Mouse (Mus musculus) embryo, embryonic 10.5 days (tissue): ENCODE results near the gene Pla2g4b.
A peak's percentile ranks its signal among the peaks of the same experiment; 100 is the strongest.

Experiments used
- DNase-seq: peaks from one replicate; pipeline ENCODE4 v3.0.0-alpha.2; 2015; ENCODE audit warnings: low spot score

Gene Pla2g4b

GRCm38 (mm10) chr2:120032726-120033467, at the start of gene Pla2g4b:
Gene Pla2g4b (plus strand): TSS chr2:120033417.
- DNase-seq, result no peak

GRCm38 (mm10) chr2:119985871-119986270, 47.3 kb upstream of the Pla2g4b start:
- no peak for DNase-seq

GRCm38 (mm10) chr2:119986369-119986768, 46.8 kb upstream of the Pla2g4b start:
- no peak for DNase-seq

- no peak for DNase-seq
Measured at GRCm38 (mm10) chr2:119987441-119987840, 45.8 kb upstream of the Pla2g4b start.

- DNase-seq, result no peak
Measured at GRCm38 (mm10) chr2:119988952-119989351, 44.3 kb upstream of the Pla2g4b start.

- DNase-seq, result no peak
Measured at GRCm38 (mm10) chr2:119990881-119991280, 42.3 kb upstream of the Pla2g4b start.

- no peak for DNase-seq
Measured at GRCm38 (mm10) chr2:119992349-119992748, 40.9 kb upstream of the Pla2g4b start.

- DNase-seq, result no peak
Measured at GRCm38 (mm10) chr2:119993515-119993914, 39.7 kb upstream of the Pla2g4b start.

- DNase-seq, result no peak
Measured at GRCm38 (mm10) chr2:119994839-119995238, 38.4 kb upstream of the Pla2g4b start.

GRCm38 (mm10) chr2:119995391-119996281, 37.6 kb upstream of the Pla2g4b start:
- peak; percentile 48 for DNase-seq

GRCm38 (mm10) chr2:119997354-119997753, 35.9 kb upstream of the Pla2g4b start:
- DNase-seq, result no peak

GRCm38 (mm10) chr2:119999731-120000130, 33.5 kb upstream of the Pla2g4b start:
- DNase-seq, result no peak

GRCm38 (mm10) chr2:120000882-120001584, 32.2 kb upstream of the Pla2g4b start:
- no peak for DNase-seq

- no peak for DNase-seq
Measured at GRCm38 (mm10) chr2:120001956-120002355, 31.3 kb upstream of the Pla2g4b start.

GRCm38 (mm10) chr2:120003970-120004369, 29.2 kb upstream of the Pla2g4b start:
- DNase-seq, result no peak

- DNase-seq, result no peak
Measured at GRCm38 (mm10) chr2:120006696-120007095, 26.5 kb upstream of the Pla2g4b start.

GRCm38 (mm10) chr2:120007680-120008210, 25.5 kb upstream of the Pla2g4b start:
- no peak for DNase-seq

- DNase-seq, result no peak
Measured at GRCm38 (mm10) chr2:120008672-120009071, 24.5 kb upstream of the Pla2g4b start.

- DNase-seq, result peak; percentile 79
Measured at GRCm38 (mm10) chr2:120011462-120012200, 21.6 kb upstream of the Pla2g4b start.

- no peak for DNase-seq
Measured at GRCm38 (mm10) chr2:120012924-120013323, 20.3 kb upstream of the Pla2g4b start.

GRCm38 (mm10) chr2:120013831-120014486, 19.3 kb upstream of the Pla2g4b start:
- no peak for DNase-seq
